Mouse (Mus musculus) gastrocnemius, postnatal 36 days (tissue): Measurements from ENCODE around the gene Eif4enif1. TPM values are rescaled to one million over a fixed set of nuclear protein-coding genes. Genes with fewer than 3 reads are reported as not detected.
"Not testable (repeated sequence)": the region's sequence is repeated elsewhere in the genome, so short reads cannot be mapped to it uniquely, and the experiment has no call there.

Experiments used
- DNase-seq, 2 experiments: peaks; one replicate each; pipeline ENCODE4 v3.0.0; 2022
- intact Hi-C: fragments of 180-260 bp; cut with DNase I; formaldehyde crosslinking; loops from one replicate; pipeline ENCODE4 v1.15.1; 2025
- total RNA-seq, 2 experiments: library from RNA; stranded (reverse); gene quantifications; 2 replicates each; pipeline ENCODE4 v1.2.3; 2021

Eif4enif1 gene
- total RNA-seq, 2 experiments from 2014 or later: 26.6 to 27.9 TPM

DNA sequence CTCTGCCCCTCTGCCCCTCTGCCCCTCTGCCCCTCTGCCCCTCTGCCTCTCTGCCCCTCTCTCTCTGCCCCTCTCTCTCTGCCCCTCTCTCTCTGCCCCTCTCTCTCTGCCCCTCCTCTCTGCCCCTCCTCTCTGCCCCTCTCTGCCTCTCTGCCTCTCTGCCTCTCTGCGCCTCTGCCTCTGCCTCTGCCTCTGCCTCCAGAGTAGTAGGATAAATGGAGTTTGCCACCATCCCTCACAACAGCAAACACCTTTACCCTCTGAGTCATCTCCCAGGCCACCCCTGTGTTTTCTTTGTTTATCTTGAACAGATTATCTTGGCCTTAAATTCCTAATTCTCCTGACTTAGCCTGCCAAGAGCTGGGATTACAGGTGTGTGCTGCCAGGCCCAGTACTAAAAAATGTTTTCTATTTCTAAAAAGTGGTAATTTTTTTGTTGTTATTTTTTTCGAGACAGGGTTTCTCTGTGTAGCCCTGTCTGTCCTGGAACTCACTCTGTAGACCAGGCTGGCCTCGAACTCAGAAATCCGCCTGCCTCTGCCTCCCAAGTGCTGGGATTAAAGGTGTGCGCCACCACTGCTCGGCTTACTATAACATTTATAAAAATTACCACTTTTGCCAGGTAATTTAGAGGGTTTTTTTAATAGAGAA, 21.6 kb upstream of the Eif4enif1 start:
- DNase-seq, intact Hi-C loops: not testable (repeated sequence)

DNA sequence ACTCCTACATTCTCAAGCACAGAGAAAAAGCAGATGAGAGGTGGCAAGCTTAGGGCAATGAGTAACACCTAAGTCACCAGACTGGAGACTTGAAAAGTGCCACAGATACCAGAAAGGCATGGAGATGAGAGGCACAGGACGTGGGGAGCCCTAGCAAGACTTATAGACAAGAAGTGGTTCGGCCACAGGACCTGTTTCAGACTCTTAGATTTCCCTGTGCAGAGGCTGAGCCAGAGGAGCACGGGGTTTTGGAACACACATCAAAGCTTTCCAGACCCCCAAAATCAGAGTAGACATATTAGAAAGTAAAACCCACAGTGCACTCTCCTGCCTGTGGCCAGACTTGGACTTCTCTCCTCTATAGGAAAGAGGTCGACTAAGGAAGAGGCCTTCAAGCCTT, 20.9 kb upstream of the Eif4enif1 start:
- intact Hi-C loops: not testable (repeated sequence)

DNA sequence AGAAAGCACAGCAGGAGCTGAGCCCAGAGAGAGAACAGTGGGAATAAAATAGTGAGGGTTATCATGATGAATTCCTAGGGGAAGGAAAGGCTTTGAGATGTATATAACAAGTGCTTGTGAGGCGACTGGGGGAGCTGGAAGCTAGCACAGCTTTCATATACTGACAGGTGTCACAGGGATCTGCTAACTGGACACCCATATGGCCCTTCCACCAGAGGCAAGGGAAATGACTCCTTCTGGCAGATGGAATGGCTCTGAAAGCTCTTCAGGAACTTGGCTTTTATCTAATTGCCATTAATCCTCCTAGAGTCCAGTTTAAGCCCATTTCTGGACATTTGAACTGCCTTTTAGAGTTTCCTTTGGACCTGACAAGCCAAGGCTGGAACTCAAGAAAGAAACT, 20.2 kb upstream of the Eif4enif1 start:
- intact Hi-C loops, DNase-seq: not testable (repeated sequence)

More for the DNA sequence above, 20.9 kb upstream of the Eif4enif1 start:
- peak; percentile 61 to 85 for DNase-seq

DNA sequence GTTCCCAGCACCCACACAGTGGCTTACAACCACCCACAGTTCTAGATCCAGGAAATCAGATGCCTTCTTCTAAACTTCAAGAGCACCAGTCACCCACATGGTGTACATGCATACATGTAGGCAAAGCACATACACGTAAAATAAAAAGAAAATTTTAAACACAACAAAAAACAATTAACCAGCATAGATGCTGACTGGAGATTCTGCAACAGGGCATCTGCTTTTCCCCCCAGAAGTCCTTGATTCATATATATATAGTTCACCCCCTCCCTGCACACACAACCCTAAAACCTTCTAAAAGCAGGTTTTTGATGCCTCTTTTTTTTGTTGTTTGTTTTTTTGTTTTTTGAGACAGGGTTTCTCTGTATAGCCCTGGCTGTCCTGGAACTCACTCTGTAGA, 19.5 kb upstream of the Eif4enif1 start:
- intact Hi-C loops, DNase-seq: not testable (repeated sequence)

DNA sequence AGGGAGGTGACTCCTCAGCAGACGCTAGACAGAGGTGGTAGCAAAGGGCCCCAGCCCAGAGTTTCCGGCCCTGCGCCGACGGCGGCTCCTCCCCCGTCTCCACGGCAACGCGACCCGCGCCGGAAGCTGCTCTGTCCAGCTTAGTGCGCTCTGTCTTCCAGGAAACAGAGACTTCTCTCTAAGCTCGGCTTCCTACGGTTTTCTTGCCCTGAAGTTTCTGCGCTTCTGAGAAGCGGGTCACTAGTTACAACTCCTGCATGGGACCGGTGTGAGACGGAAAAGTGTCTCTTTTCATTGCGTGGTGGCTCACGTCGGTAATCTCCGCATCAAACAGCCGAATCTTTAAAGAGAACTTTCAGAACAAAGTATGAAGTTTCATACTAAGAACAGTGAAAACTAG, 8.8 kb upstream of the Eif4enif1 start, which contains the start of gene Sfi1:
Sfi1 (minus strand) TSS at position 101 of the 400 bp plus-strand sequence.
- no peak for DNase-seq
- intact Hi-C loops: no loop called here

DNA sequence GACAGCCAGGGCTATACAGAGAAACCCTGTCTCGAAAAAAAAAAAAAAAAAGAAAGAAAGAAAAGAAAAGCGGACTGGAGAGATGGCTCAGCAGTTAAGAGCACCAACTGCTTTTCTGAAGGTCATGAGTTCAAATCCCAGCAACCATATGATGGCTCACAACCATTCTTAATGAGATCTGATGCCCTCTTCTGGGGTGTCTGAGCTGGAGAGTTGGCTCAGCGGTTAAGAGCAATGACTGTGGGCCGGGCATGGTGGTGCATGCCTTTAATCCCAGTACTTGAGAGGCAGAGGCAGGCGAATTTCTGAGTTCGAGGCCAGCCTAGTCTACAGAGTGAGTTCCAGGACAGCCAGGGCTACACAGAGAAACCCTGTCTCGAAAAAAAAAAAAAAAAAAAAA, 1.6 kb upstream of the Eif4enif1 start:
- DNase-seq, intact Hi-C loops: not testable (repeated sequence)

- DNase-seq: no peak
- intact Hi-C loops: no loop called here
Measured at GRCm38 (mm10) chr11:3201326-3202230, 614 bp upstream of the Eif4enif1 start.

DNA sequence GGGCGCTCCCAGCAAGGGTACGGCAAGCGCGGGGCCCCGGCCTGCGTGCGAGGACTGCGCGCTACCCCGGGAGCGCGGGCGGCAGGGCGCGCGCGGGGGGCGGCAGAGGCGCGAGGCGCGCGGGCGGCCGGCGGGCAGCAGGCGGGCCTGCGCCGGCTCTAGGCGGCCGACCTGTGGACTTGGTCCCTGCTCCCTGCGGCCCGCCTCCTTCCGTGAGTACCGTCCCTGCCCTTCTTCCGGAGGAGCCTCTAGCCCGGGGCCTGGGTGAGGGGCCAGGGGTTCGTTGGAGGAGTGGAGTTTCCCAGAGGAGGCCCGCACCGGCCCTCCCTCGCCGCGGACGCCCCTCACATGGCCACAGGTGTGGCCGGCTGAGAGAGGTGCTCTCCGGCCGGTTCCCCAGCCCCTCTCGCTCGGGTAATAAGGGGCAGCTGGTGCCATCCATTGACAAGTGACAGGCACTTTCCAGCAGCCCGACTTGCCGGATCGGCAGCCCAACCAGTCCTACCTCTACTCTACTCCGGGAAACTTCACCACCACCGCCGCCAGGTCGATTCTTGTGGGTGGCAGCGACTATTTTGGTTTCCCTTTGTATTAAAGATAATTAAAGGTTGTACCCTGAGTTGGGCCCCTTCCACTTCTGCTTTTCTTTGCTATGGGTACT, 719 bp downstream of the Eif4enif1 start:
- intact Hi-C loops: no loop called here
- peak; percentile 23 to 36 for DNase-seq

DNA sequence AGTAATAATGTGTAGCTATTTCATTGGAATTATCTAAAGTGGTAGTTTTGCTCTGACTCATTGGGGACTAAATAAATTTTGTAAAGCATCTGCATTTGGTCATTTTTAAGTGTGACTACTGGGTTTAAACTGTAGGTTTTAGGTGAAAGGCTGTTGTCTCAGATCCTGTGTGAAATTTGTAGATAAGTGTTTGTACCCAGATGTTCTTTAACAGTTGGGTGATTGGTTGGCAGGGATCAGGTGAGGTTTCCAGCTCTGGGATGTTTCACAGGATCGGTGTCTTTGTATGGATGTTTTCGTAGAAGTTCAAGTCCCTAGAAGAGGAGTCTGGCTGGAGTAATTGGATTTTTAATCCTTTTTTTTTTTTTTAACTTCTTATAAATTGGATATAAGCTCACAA, 1.6 kb downstream of the Eif4enif1 start:
- intact Hi-C loops: no loop called here
- DNase-seq: no peak

GRCm38 (mm10) chr11:3205207-3205606, 3.0 kb downstream of the Eif4enif1 start:
- intact Hi-C loops: no loop called here
- DNase-seq: no peak

- no peak for DNase-seq
- intact Hi-C loops: no loop called here
Measured at GRCm38 (mm10) chr11:3206783-3207182, 4.6 kb downstream of the Eif4enif1 start.

DNA sequence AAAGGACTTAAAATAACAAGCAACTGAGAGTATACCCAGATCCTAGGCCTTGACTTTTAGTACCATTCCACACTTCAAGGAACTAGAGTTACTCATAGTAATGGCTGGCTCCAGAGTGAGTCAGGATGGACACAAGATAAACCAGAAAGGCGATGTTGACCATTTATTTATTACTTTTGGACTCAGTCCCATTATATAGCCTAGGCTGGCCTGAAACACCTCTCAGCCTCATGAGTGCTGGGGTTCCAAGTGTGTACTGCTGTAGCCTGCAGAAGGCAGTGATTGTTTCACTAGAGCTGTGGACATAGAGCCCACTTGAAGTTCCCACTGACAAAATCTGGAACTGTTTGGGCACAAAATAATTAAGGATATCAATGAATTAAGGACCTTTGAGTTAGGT, 10.3 kb downstream of the Eif4enif1 start:
- intact Hi-C loops: no loop called here
- no peak for DNase-seq

DNA sequence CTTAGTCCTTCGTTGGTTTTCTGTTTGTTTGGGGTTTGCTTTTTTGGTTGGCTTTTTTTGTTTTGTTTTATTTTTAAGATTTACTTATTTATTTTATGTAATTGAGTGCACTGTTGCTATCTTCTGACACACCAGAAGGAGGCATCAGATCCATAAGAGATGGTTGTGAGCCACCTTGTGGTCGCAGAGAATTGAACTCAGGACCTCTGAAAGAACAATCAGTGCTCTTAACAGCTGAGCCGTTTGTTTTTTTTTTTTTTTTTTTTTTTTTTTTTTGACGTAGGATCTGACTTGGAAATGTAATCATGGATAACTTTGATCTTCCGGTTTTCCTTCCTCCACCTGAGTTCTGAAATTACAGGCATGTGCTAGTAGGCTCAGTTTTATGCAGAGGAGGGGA, 20.9 kb downstream of the Eif4enif1 start:
- intact Hi-C loops: no loop called here
- DNase-seq: no peak

GRCm38 (mm10) chr11:3227113-3227512, 24.9 kb downstream of the Eif4enif1 start:
- no peak for DNase-seq
- intact Hi-C loops: no loop called here

GRCm38 (mm10) chr11:3232248-3232647, 30.1 kb downstream of the Eif4enif1 start:
- intact Hi-C loops: no loop called here
- DNase-seq: no peak

- no peak for DNase-seq
- intact Hi-C loops: no loop called here
Measured at GRCm38 (mm10) chr11:3233704-3234103, 31.5 kb downstream of the Eif4enif1 start.

DNA sequence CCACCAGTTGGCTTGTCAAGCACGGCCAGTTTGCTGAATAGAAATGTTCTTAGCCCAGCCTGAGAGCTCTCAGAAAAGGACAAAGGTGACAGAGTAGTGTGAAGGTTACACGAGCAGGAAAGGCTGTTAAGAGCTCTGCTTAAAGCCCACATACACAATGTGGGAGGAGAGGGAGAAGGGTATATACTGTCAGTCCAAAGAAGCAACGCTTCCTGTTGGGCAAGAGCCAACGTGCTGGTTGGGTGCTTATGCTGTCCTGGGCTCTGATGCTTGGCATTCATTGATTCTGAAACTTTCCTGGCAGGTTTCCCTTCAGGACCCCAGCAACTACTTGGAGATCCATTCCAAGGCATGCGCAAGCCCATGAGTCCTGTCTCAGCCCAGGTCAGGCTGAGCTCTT, 33.1 kb downstream of the Eif4enif1 start:
- intact Hi-C loops: no loop called here
- no peak for DNase-seq

DNA sequence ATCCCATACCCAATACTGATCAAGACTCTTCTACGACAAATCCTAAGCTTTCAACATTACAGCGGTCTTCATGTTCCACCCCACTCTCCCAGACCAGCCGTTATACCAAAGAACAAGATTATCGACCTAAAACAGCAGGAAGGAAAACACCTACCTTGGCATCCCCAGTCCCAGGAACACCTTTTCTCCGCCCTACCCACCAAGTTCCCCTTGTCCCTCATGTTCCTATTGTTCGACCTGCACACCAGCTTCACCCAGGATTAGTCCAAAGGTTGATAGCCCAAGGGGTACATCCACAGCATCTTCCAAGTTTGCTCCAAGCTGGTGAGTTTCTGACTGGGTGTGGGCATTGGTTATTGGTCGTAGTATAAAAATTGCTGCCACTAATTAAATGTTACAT, 40.2 kb downstream of the Eif4enif1 start:
- intact Hi-C loops: no loop called here
- DNase-seq: no peak

DNA sequence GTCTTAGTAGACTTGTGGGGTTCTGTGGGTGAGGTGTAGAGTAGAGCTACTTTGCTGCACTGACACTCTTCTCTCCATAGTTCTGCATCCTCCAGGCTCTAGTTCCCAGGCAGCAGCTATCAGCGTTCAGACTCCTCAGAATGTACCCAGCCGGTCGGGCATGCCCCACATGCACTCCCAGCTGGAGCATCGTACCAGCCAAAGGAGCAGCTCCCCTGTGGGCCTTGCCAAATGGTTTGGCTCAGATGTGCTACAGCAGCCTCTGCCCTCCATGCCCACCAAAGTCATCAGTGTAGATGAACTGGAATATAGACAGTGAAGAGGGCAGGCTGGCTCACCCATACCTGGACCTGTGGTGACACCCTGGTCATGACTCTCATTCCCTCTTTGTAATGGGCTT, 41.6 kb downstream of the Eif4enif1 start:
- intact Hi-C loops: no loop called here
- no peak for DNase-seq

DNA sequence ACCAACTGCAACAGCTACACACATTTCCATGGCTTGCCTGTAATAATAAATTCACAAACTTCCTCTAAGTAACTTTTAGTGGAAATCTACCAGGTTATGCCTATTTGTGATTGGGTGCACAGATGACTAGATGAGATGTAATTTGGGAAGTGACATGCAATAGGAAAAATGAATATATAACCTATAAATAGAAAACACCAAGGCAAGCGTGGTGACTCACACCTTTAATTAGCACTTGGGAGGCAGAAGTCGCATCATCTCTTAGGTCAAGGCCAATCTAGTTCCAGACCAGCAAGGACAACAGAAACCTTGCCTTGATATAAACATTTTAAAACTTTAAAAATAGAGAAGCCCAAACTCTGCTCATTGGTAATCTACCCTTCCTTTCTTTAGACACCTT, 45.2 kb downstream of the Eif4enif1 start:
- intact Hi-C loops: no loop called here
- DNase-seq: no peak

- DNase-seq: no peak
- intact Hi-C loops: no loop called here
Measured at GRCm38 (mm10) chr11:3259537-3259936, 57.3 kb downstream of the Eif4enif1 start.
